Mouse (Mus musculus) gastrocnemius, adult 18-20 months (tissue): Measurements from ENCODE around the gene Olfr1099. TPM values are rescaled to one million over a fixed set of nuclear protein-coding genes. Genes with fewer than 3 reads are reported as not detected.

Experiments
- DNase-seq: peaks from one replicate; pipeline ENCODE4 v3.0.0; 2021; ENCODE audit warnings: low spot score
- long read RNA-seq, 2 experiments: library from polyadenylated mRNA; stranded (forward); transcript quantifications; one replicate each; pipeline ENCODE4 v2.0.0; 2021
- total RNA-seq, 2 experiments: library from RNA; stranded (reverse); gene quantifications; 2 replicates each; pipeline ENCODE4 v1.2.3; 2021

The Olfr1099 gene
- not detected for total RNA-seq
- long read RNA-seq, experiment 1 = 0 reads
- long read RNA-seq, experiment 2 = 0 reads

- DNase-seq = no peak
These were observed at the start of gene Olfr1099 for GRCm38 (mm10) chr2:86960593-86960992. TSS of gene Olfr1099 (minus strand) at chr2:86960693.

- no peak for DNase-seq
These were observed 37.6 kb upstream of the Olfr1099 start, which contains the start of gene Olfr1102 for GRCm38 (mm10) chr2:86998098-86998497. TSS of gene Olfr1102 (plus strand) at chr2:86998398.

- DNase-seq = no peak
These were observed 30.6 kb upstream of the Olfr1099 start, which contains the start of gene Olfr1101 for GRCm38 (mm10) chr2:86991121-86991520. TSS of gene Olfr1101 (minus strand) at chr2:86991221.

- no peak for DNase-seq
These were observed 19.4 kb upstream of the Olfr1099 start, which contains the start of gene Olfr1100 for GRCm38 (mm10) chr2:86979854-86980253. TSS of gene Olfr1100 (minus strand) at chr2:86979954.

- no peak for DNase-seq
These were observed 33.9 kb downstream of the Olfr1099 start for GRCm38 (mm10) chr2:86926557-86926956.

- no peak for DNase-seq
These were observed 36.0 kb downstream of the Olfr1099 start, which contains the start of gene Olfr1098 for GRCm38 (mm10) chr2:86924445-86924844. TSS of gene Olfr1098 (minus strand) at chr2:86924545.

GRCm38 (mm10) chr2:86905647-86906046 is 54.8 kb downstream of the Olfr1099 start:
- DNase-seq = no peak

Other genes starting within 250 kb of the Olfr1099 start
- gene Olfr1089, start 227.0 kb downstream of the Olfr1099 start, total RNA-seq = not detected
- gene Olfr1090, start 201.7 kb downstream of the Olfr1099 start, total RNA-seq = not detected
- gene Olfr1093, start 178.2 kb downstream of the Olfr1099 start, total RNA-seq = not detected
- gene Olfr141, start 150.7 kb downstream of the Olfr1099 start, total RNA-seq = not detected
- gene Olfr1094, start 136.0 kb downstream of the Olfr1099 start, total RNA-seq = not detected
- gene Olfr1095, start 109.0 kb downstream of the Olfr1099 start, total RNA-seq = not detected
- gene Gm13723, start 85.9 kb downstream of the Olfr1099 start, total RNA-seq = not detected
- gene Olfr1097, start 68.5 kb downstream of the Olfr1099 start, total RNA-seq = not detected
- gene Olfr1098, start 36.1 kb downstream of the Olfr1099 start, total RNA-seq = not detected
- gene Olfr1100, start 19.3 kb upstream of the Olfr1099 start, total RNA-seq = not detected
- gene Olfr1101, start 30.5 kb upstream of the Olfr1099 start, total RNA-seq = not detected
- gene Olfr1102, start 37.7 kb upstream of the Olfr1099 start, total RNA-seq = not detected
- gene Olfr1104, start 66.4 kb upstream of the Olfr1099 start, total RNA-seq = not detected
- not detected for gene Olfr1105, start 75.8 kb upstream of the Olfr1099 start, total RNA-seq
- not detected for gene Olfr1106, start 91.6 kb upstream of the Olfr1099 start, total RNA-seq
- not detected for gene Olfr1107, start 115.1 kb upstream of the Olfr1099 start, total RNA-seq
- not detected for gene Olfr1109, start 135.3 kb upstream of the Olfr1099 start, total RNA-seq
- not detected for gene Olfr259, start 153.9 kb upstream of the Olfr1099 start, total RNA-seq
- gene Olfr1110, start 179.6 kb upstream of the Olfr1099 start, total RNA-seq = not detected
- not detected for gene Olfr1111, start 191.9 kb upstream of the Olfr1099 start, total RNA-seq
- not detected for gene Olfr1112, start 227.1 kb upstream of the Olfr1099 start, total RNA-seq
- gene Olfr1113, start 248.3 kb upstream of the Olfr1099 start, total RNA-seq = not detected